Mouse (Mus musculus): ENCODE results near the gene Coq2. TPM values are rescaled to one million over a fixed set of nuclear protein-coding genes. Genes with fewer than 3 reads are reported as not detected.

The Coq2 gene
- total RNA-seq, 2 experiments from 2014 or later, result 54.4 to 65.5 TPM

GRCm38 (mm10) chr5:100666965-100667364 lies 8.0 kb downstream of the Coq2 start:
- intact Hi-C loops (cut with DNase I), result loop anchor here (5.0 kb wide), 1 partner anchor 120 kb away; no protein-coding TSS in a partner anchor

GRCm38 (mm10) chr5:100663854-100664253 lies 11.1 kb downstream of the Coq2 start:
- intact Hi-C loops (cut with DNase I), result no loop called here
- DNase-seq, result no peak

More at GRCm38 (mm10) chr5:100666965-100667364, 8.0 kb downstream of the Coq2 start:
- DNase-seq, result no peak

GRCm38 (mm10) chr5:100663011-100663410 lies 11.9 kb downstream of the Coq2 start:
- intact Hi-C loops (cut with DNase I), result no loop called here
- no peak for DNase-seq

- DNase-seq, result no peak
- intact Hi-C loops (cut with DNase I), result no loop called here
Measured at GRCm38 (mm10) chr5:100658460-100658859, 16.5 kb downstream of the Coq2 start.

- DNase-seq, result no peak
- intact Hi-C loops (cut with DNase I), result no loop called here
Measured at GRCm38 (mm10) chr5:100656352-100656751, 18.6 kb downstream of the Coq2 start.

- no peak for DNase-seq
- intact Hi-C loops (cut with DNase I), result no loop called here
Measured at GRCm38 (mm10) chr5:100652327-100652726, 22.6 kb downstream of the Coq2 start.

- no peak for DNase-seq
- intact Hi-C loops (cut with DNase I), result no loop called here
Measured at GRCm38 (mm10) chr5:100651486-100651885, 23.5 kb downstream of the Coq2 start.

GRCm38 (mm10) chr5:100650969-100651368 lies 24.0 kb downstream of the Coq2 start:
- intact Hi-C loops (cut with DNase I), result no loop called here
- no peak for DNase-seq

- intact Hi-C loops (cut with DNase I), result no loop called here
- no peak for DNase-seq
Measured at GRCm38 (mm10) chr5:100648546-100648945, 26.4 kb downstream of the Coq2 start.

GRCm38 (mm10) chr5:100648046-100648445 lies 26.9 kb downstream of the Coq2 start:
- intact Hi-C loops (cut with DNase I), result no loop called here
- no peak for DNase-seq

GRCm38 (mm10) chr5:100646558-100646957 lies 28.4 kb downstream of the Coq2 start:
- intact Hi-C loops (cut with DNase I), result no loop called here
- DNase-seq, result no peak

- intact Hi-C loops (cut with DNase I), result no loop called here
- no peak for DNase-seq
Measured at GRCm38 (mm10) chr5:100643991-100644535, 30.9 kb downstream of the Coq2 start.

- no peak for DNase-seq
- intact Hi-C loops (cut with DNase I), result no loop called here
Measured at GRCm38 (mm10) chr5:100643253-100643990, 31.5 kb downstream of the Coq2 start.

GRCm38 (mm10) chr5:100642316-100642715 lies 32.6 kb downstream of the Coq2 start:
- intact Hi-C loops (cut with DNase I), result no loop called here
- DNase-seq, result no peak

- intact Hi-C loops (cut with DNase I), result no loop called here
- DNase-seq, result no peak
Measured at GRCm38 (mm10) chr5:100638483-100638882, 36.5 kb downstream of the Coq2 start.

- intact Hi-C loops (cut with DNase I), result no loop called here
- peak; percentile 23 to 42 for DNase-seq
Measured at GRCm38 (mm10) chr5:100636794-100637544, 38.0 kb downstream of the Coq2 start.

GRCm38 (mm10) chr5:100635908-100636307 lies 39.0 kb downstream of the Coq2 start:
- intact Hi-C loops (cut with DNase I), result no loop called here
- DNase-seq, result no peak

- intact Hi-C loops (cut with DNase I), result no loop called here
- no peak for DNase-seq
Measured at GRCm38 (mm10) chr5:100634885-100635478, 40.0 kb downstream of the Coq2 start.

- intact Hi-C loops (cut with DNase I), result no loop called here
- DNase-seq, result peak in 1 of 2 experiments; percentile 32
Measured at GRCm38 (mm10) chr5:100632540-100633129, 42.3 kb downstream of the Coq2 start.

GRCm38 (mm10) chr5:100628807-100629206 lies 46.1 kb downstream of the Coq2 start:
- DNase-seq, result no peak
- intact Hi-C loops (cut with DNase I), result no loop called here

- DNase-seq, result no peak
- intact Hi-C loops (cut with DNase I), result no loop called here
Measured at GRCm38 (mm10) chr5:100626526-100626925, 48.4 kb downstream of the Coq2 start.
